ENCODE assay signal across 8 mouse cellular contexts in the genomic region with DNA sequence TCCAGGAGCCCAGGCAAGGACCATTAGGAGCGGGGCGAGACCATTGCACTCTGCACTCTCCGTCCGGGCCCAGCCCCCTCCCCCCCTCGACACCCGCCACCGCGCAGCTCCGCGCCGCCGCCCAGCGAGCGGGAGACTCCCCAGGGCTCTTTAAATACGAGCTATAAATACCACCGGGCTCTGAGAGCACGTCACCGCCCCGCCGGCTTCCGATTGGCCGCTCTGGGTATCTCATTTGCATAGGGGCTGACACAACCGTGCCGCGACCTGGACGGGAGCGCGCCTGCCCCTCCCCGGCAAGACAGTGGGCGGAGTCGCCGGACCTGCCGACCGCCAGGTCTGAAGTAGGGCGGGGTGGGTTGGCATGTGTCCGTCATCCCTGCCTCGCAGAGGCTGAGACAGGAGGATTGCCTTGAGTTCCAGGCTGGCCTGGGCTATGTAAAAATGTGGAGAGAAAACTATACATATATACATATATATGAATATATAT.
DNase-seq lines count a peak whose midpoint lies in the region; ATAC-seq lines count a peak whose summit lies in the region.

No protein-coding gene starts in this region.

- DNase-seq in ZHBTc4 (ENCODE audit: low read depth, low spot score): peak; percentile 99
- peak; percentile 95 to 96 for DNase-seq in gastrocnemius, adult 8-10 months (ENCODE audit: low spot score in 2 of 2)
- peak; percentile 68 for DNase-seq in hindlimb bud, embryonic 11.5 days (ENCODE audit: extremely low spot score, low read depth, low spot score)
- DNase-seq in left cerebral cortex, adult 9 months (ENCODE audit: low spot score in 2 of 2): peak; percentile 84 to 94
- peak; percentile 90 for DNase-seq in right cerebral cortex, postnatal 14 days
- DNase-seq in urinary bladder, postnatal 36 days (ENCODE audit: low spot score in 2 of 2): peak; percentile 92 to 96

- ATAC-seq in common myeloid progenitor, adult 5-6 weeks (replicated peaks; ENCODE audit: low read depth, poor library complexity, severe bottlenecking): peak; percentile 76
- peak; percentile 79 for ATAC-seq in megakaryocyte progenitor cell, adult 5-6 weeks (replicated peaks; ENCODE audit: poor library complexity)

Comparison
In these comparisons a context has a peak if more than half of its experiments do, and no peak if none do; other contexts are left out.
1. Peak in every context shown above with its lines: DNase-seq and ATAC-seq.